Mouse (Mus musculus) E14TG2a.4 (cell line): ENCODE results near the gene Ube2h.

Experiments
- CTCF ChIP-seq: conservative IDR thresholded peaks from 2 replicates; pipeline ENCODE4 v1.5.1; 2014; ENCODE audit warnings: low read length
- NANOG ChIP-seq: IDR thresholded peaks from 2 replicates; pipeline ENCODE4 v1.6.1; 2014; ENCODE audit warnings: borderline replicate concordance, low read length, mixed read lengths
- POU5F1 ChIP-seq: IDR thresholded peaks from 2 replicates; pipeline ENCODE4 v1.6.1; 2014; ENCODE audit warnings: low read length, borderline replicate concordance

GRCm38 (mm10) chr6:30276882-30277281, 27.5 kb downstream of the Ube2h start:
- TF ChIP-seq CTCF (no peak), NANOG (no peak), POU5F1 (no peak)
